Mouse (Mus musculus): ENCODE measurements around the gene Eif3i.
A peak's percentile ranks its signal among the peaks of the same experiment; 100 is the strongest.

The Eif3i gene

DNA sequence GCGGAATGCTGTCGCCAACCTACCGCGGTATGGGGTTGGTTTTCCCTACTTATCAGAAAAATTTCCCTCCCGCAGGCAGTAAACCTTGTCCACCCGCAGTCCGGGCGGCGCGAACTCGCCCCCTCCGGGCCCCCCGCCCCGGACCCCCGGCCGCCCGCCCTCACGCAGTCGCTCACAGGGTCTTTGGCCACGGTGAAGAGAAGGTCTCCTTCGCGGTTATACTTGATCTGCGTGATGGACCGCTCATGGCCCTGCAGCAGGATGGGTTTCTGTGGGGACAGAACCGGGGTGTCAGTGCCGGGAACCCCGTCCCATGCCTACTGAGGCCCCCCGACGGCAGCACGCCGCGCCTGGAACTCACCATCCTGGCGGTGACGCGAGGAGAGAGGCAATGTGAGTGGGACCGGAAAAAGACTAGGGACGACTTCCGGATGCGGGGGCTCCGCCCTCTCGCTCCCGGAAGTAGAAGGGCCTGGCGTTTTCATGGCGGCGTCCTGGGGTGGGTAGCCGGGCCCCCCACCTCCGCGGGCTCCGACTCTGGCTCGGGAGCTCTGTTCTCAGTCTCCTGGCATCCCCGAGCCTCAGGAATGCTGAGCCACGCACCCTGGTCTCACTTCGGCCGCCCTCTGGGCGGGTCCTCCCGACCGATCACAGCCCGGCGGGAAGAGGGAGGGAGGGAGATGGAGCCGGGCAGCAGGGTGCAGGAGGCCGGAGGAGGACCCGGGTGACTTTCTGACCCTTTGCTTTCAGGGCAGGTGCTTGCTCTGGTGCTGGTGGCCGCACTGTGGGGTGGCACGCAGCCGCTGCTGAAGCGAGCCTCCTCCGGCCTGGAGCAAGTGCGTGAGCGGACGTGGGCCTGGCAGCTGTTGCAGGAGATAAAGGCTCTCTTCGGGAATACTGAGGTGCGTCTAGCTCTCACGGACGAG, at the start of gene Eif3i, which contains the start of gene Tmem234:
Gene Eif3i, minus strand, starts transcription at position 416 of the 926 bp plus-strand sequence.
Gene Tmem234, plus strand, starts transcription at position 436 of the 926 bp plus-strand sequence.
- DNase-seq (ENCODE audit: low spot score in 2 of 2), result peak in 1 of 2 experiments; percentile 80

DNA sequence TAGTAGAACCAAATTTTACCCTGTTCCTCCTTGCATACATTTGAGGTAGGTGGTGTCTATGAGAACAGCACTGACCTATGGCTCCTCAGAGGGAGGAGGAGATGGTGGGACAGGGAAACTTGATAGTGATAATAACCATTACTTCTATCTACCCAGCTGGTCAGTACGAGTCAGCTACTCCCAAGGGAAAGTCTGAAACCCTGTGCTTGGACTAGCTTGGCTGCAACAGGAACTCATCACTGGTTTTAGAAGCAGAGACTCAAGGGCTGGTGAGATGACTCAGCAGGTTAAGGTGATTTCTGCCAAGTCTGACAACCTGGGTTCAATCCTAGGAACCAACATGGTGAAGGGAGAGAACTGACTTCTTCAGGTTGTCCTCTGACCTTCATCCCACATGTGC, 48.2 kb upstream of the Eif3i start:
- no peak for DNase-seq (ENCODE audit: low spot score in 2 of 2)

DNA sequence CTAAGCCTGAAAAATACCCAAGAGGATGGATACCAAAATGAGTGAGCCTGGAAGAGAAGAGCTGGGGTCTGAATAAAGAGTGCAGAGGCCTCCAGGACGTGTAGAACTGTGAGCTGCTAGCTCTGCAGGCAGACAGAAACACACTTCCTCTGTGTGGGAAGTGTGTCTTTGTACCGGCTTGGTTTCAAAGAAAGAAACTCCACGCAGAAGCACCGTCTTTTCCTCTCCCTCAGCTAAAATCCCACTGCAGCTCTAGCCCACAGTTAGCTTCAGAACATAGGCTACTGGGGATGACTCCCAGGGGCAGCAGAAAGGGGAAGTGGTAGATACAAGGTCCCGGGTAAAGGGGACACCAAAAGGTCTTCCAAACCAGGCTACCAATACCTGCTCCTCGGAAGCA, 44.8 kb upstream of the Eif3i start:
- no peak for DNase-seq (ENCODE audit: low spot score in 2 of 2)

DNA sequence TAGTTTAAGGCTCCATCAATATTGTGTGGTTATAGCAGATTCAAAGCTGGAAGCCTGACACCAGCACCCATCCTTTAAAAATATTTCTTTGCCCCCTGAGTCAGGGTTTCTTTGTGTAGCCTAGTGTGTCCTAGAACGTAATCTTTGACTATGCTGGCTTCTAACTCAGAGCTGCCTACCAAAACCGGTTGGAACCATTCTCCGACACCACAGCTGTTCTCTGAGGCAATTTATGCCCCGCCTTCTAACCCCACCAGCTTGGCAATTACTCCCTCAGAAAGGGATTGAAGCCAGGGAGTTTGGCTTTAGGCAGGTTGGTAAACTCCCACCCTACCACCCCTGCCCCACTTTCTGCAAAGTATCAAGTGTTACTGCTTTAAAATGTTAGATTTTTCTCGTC, 41.3 kb upstream of the Eif3i start:
- no peak for DNase-seq (ENCODE audit: low spot score in 2 of 2)

DNA sequence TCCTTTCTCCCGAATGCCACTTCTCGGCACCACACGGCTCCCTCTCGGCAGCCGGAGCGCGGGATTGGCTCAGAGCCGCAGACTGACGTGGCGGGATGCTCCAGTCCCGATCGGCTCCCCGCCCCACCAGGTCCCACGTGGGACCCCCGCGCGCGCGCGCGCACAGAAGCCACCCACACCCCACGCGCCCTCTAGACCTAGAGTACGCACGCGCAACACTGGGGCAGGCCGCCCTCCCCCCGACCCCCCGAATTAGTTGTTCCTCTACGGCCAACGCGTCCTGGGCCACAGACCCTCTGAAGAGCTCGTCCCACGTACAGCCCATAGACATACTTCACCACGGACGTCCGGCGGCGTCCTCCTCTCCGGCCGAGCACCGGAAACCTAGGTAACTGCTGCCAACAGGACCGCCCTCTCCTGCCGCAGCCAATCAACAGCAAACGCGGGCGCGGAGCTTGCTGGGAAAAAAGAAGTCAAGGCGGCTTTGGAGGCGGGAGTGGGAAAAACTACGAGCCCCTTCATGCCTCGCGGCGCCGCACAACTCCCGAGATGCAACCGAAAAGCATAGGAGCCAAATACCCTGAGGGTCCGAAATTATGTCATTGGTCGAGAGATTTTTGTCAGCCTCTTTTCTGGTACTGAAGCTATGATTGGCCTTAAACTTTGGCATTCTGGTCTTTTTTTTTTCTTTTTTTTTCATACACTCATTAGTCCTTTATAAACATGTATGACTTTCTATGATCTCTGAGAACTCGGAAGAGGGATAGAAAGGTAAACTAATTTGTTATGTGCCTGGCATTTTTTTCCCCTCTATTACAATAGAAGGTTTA, 40.4 kb upstream of the Eif3i start, which contains the start of gene Txlna:
Gene Txlna, minus strand, starts transcription at position 428 of the 830 bp plus-strand sequence.
- DNase-seq (ENCODE audit: low spot score in 2 of 2), result peak; percentile 91 to 98

DNA sequence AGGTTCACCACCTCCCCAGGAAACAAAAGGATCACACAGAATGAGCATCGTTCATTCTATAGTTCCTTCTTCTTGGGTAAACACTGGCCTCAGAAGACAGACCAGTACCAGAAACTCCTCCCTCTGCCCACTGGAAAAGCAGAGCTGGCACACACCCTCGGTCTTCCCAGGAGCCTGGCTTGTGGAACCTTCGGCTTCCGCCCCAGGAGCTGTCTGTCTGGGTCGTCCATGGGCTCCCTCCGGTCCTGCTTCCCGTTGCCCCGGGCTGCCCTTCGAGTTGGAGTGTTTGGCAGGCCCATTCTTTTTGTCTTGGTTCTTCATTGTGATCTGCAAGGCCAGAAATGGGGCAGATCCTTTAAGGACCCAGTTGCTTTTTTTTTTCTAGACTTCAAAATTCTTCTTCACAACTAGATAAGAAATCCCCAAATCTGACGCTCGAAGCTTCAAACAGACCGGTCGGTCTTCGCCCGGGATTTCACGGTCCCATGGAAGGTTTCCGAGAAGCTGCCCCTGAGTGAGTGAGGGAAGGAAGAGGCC, 39.7 kb upstream of the Eif3i start:
- no peak for DNase-seq (ENCODE audit: low spot score in 2 of 2)

- DNase-seq (ENCODE audit: low spot score in 2 of 2), result no peak
Observed at GRCm38 (mm10) chr4:129639221-129639620, 38.8 kb upstream of the Eif3i start.

GRCm38 (mm10) chr4:129633852-129634251, 33.4 kb upstream of the Eif3i start:
- no peak for DNase-seq (ENCODE audit: low spot score in 2 of 2)

DNA sequence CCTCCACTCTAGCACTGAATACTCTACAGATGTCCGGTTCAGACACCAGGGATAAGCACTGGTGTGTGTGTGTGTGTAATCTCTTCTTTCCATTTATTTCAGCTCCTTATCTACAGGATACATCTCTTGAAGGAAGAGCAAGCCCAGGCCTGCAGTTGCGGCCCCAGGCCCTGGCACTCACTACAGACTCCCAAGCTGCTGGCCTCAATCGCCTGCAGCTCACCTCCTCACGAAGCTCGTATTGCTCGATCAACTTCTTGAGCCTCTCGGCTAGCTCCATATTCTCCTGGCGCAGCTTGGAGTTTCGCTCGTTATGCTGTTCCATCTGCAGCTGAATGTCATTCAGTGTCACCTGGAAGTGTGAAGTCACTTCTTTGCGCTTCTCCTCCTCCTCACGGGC, 31.4 kb upstream of the Eif3i start:
- DNase-seq (ENCODE audit: low spot score in 2 of 2), result no peak

GRCm38 (mm10) chr4:129630944-129631343, 30.5 kb upstream of the Eif3i start:
- DNase-seq (ENCODE audit: low spot score in 2 of 2), result no peak

- no peak for DNase-seq (ENCODE audit: low spot score in 2 of 2)
Observed at GRCm38 (mm10) chr4:129626035-129626434, 25.6 kb upstream of the Eif3i start.

GRCm38 (mm10) chr4:129625496-129625895, 25.0 kb upstream of the Eif3i start:
- no peak for DNase-seq (ENCODE audit: low spot score in 2 of 2)

- DNase-seq (ENCODE audit: low spot score in 2 of 2), result peak in 1 of 2 experiments; percentile 66
Observed at GRCm38 (mm10) chr4:129625029-129625370, 24.6 kb upstream of the Eif3i start.

DNA sequence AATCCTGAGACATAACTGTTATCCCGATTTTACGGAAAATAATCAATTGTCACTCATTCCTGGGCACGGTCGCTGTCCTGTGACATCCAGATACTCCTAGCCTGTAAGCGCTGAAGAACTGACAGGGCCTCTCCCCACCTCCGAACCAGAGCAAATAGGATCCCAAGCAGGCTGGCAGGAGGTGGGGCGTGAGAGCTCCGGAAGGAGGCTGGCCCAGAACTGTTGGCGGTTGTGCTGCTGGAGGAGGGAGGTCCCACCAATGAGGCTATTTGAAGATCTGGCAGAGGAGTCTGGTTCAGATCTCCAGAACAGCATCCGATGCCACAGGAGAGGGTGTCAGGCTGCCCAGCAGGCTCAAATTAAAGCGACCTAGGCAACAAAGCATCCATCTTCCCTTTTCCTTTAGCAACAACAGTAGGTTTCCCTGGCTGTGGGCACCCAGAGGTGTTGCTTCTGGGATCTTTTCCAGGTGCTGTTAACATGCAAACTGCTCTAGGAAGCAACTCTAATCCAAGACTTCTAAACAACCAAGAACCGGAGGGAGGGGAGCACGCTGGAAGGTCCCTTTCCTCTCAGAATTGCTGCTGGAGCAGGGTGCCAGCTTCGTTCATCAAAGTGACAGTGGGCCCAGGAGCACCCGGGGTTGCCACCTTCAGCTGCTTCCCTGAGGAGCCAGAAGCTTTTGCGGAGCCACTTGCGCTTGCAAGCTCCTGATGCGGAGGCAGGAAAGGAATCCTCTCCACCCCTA, 24.0 kb upstream of the Eif3i start:
- peak; percentile 90 to 91 for DNase-seq (ENCODE audit: low spot score in 2 of 2)

- DNase-seq (ENCODE audit: low spot score in 2 of 2), result peak in 1 of 2 experiments; percentile 69
Observed at GRCm38 (mm10) chr4:129623681-129624091, 23.2 kb upstream of the Eif3i start, which contains the start of gene Ccdc28b. Ccdc28b (minus strand) TSS chr4:129623947.

GRCm38 (mm10) chr4:129622803-129623535, 22.5 kb upstream of the Eif3i start:
- DNase-seq (ENCODE audit: low spot score in 2 of 2), result no peak

DNA sequence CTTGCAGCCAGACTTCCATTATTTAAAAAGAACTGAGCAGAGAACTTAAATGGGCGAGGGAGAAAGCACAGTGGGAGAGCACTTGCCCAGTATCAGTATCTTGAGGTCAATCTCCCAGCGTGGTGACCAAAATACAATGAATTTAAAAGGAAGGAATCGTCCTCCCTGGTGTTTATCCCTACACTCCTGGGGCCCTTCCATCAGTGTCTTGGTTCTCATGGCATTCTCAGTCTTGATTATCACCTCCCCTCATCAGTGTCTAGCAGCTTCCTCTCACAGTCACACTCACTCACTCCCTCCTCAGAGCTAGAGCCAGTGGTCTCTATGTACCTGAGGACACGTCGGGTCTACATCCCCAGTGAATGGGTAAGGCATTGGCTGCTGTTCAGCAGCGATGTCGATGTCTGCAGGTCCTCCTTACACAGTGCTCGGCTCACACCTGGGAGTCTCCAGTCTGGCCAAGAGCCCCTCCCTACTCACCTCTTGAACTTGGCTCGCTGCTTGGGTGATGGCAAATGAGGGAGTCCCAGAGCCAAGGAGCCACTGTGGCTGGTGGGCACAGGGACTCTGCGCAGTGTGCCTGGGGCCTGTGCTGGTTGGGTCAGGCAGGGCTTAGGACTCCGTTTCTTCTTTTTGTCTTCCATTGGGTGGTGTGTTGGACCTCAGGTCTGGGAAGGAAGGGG, 21.8 kb upstream of the Eif3i start:
- no peak for DNase-seq (ENCODE audit: low spot score in 2 of 2)

- no peak for DNase-seq (ENCODE audit: low spot score in 2 of 2)
Observed at GRCm38 (mm10) chr4:129621283-129621841, 20.9 kb upstream of the Eif3i start.

- no peak for DNase-seq (ENCODE audit: low spot score in 2 of 2)
Observed at GRCm38 (mm10) chr4:129620419-129621282, 20.2 kb upstream of the Eif3i start.

Data from left cerebral cortex, adult 9 months (tissue).